Mouse (Mus musculus): ENCODE measurements around the gene Itgb1. TPM values are rescaled to one million over a fixed set of nuclear protein-coding genes. Genes with fewer than 3 reads are reported as not detected.

The Itgb1 gene
- 10 to 100 TPM; 42.7 to 45.3 TPM for total RNA-seq (2021)

- peak; percentile 86 to 87 for DNase-seq
These were observed at the start of gene Itgb1 for GRCm38 (mm10) chr8:128685507-128686428. TSS of gene Itgb1 (plus strand) at chr8:128685654.

GRCm38 (mm10) chr8:128643104-128643503, 42.4 kb upstream of the Itgb1 start:
- DNase-seq = no peak

DNA sequence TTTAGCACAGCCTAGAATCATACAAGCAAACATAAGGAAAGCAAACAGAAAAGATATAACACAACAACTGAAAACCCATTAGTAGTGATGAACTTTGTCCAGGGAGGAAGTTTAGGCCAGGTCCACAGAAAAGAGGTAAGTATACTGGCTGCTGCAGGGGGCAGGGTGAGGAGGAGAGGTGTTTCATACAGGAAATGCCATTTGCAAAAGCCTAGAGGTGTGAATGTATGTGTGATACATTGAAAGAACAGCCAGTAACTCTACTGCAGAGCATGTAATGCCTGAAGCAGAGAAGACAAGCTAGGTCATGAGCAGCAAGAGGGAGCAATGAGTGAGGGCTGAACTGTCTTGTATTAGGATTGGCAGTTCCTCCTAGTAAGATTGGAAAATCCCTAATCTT, 40.0 kb upstream of the Itgb1 start:
- no peak for DNase-seq

GRCm38 (mm10) chr8:128646456-128646855, 39.0 kb upstream of the Itgb1 start:
- no peak for DNase-seq

- no peak for DNase-seq
These were observed 37.4 kb upstream of the Itgb1 start for GRCm38 (mm10) chr8:128648071-128648470.

DNA sequence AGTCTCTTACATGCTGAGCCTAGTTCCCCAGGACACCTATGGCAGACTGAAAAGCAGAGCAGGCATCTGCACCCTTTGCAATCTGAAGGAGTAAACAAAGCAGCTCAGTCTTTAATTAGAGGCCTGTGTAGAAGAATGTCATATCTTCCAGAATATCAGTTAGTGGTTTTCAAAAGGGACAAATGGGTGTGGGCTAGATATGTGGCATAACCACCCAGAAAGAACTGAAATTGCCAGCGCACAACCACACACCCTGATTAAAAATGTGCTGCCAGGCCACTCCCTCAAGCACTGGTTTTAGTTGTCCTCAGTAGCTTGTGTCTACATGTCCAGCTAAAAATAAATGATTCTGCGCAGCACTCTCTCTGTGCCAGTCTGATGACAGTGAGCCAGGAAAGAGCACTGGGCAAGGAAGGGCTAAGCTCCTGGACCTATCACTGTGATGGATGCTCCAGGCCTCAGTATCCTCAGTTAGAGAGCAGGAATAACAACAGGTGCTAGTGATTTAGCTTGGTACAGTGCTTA, 35.1 kb upstream of the Itgb1 start:
- DNase-seq = no peak

DNA sequence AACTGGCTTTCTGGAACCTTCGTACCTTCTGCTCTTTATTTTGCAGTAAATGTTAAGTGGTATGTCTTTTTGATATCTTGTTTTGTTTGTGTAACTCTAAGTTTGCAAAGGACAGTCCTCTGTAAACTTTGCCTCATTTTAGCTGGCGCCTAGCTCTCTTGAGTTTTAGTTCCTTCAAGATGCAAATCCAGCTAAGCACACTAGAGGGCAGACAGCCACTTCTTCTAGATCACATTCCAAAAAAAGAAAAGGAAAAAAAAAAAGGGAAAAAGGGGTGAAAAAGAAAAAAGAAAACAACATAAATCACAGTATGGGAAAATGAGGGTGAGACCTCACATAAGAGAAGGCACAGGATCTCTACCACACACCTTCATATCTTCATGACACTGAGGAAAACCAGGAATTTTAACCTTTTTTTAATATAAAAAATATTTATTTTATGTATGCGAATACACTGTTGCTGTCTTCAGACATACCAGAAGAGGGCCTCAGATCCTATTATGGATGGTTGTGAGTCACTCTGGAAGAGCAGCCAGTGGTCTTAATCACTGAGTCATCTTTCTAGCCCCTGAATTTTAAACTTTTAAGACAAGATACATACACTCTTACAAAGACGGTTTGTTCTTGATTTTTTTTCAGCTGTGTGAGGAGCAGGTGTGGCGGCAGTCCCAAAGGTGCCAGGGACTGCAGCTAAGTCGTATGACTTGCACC, 32.9 kb upstream of the Itgb1 start:
- peak in 1 of 2 experiments; percentile 15 for DNase-seq

DNA sequence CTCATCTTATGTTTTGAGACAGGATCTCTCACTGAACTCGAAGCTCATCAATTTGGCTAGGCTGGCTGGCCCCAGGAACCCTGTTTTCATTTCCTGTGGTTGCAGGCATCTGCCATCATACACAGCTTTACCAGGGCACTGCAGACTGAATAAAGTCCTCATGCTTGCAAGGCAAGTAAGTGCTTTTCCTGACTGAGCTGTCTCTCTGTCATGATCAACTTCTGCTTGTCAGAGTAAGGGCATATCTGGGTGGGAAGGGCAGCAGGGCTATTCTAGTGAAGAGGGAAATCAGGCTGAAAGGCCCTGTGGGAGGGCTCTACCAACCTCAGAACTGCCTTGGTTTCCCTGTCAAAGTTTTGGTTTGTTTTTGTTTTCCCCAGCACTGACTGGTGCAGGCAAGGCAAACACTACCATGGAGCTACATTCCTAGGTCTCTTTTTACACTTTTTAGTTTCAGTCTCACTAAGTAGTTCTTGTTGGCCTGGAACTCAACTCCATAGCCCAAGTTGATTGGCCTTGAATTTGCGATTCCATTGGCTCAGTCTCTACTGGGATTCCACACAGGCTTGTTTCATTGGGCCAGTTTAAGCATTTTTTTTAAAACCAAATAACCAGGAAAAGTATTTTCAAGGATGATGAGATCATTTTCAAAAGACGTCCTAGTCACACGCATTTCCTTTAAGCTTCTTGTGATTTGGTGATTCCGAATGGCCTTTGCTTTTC, 31.7 kb upstream of the Itgb1 start:
- no peak for DNase-seq

GRCm38 (mm10) chr8:128654365-128655099, 30.9 kb upstream of the Itgb1 start:
- peak; percentile 29 for DNase-seq

DNA sequence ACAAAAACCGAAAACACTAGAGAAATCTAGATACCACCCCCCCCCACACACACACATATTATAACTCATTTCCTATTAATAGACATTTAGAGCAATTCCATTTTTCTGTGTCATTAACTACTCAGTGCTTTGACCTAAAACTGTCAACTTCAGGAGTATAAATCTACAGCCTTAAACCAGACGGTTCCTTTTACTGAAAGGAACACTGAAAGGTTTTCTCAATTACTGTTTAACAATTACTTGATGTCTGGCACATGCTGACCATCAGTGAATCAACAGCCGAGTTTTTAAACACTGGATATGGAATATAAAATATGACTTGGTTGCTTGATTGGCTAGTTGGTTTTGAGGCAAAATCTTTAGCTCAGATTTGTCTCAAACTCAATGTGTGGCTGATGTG, 23.3 kb upstream of the Itgb1 start:
- DNase-seq = no peak

- no peak for DNase-seq
These were observed 22.8 kb upstream of the Itgb1 start for GRCm38 (mm10) chr8:128662696-128663095.

- no peak for DNase-seq
These were observed 22.3 kb upstream of the Itgb1 start for GRCm38 (mm10) chr8:128663106-128663505.

DNA sequence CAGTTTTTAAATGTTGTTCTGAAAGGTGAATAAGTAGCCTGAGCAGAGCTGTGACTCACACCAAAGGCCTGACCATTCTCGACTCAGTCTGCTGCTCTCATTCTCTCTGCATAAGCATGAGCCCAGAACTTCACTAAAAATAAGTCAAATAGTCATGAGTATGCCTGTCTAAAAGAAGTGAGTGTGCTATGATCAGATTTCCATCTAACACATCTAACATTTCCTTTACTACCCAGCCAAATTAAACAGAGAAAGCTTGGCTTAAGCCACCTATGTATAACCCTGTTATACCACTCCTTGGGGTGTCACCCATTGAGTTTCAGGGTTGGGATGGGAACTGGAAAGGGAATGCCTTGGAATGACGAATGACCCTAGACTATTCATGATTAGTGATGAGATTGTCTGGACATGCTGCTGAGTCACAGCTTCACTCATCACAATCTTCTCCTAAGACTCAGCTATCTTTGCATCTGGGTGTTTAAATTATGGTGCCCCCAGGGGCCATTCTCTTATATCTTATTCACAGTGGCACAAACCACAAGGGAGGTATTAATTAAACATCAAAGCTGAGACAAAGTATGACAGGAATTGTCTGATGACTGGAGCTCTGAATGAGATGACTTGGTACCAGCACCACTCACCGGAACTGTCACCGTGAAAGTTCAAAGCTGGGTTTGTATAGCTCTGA, 18.7 kb upstream of the Itgb1 start:
- no peak for DNase-seq

DNA sequence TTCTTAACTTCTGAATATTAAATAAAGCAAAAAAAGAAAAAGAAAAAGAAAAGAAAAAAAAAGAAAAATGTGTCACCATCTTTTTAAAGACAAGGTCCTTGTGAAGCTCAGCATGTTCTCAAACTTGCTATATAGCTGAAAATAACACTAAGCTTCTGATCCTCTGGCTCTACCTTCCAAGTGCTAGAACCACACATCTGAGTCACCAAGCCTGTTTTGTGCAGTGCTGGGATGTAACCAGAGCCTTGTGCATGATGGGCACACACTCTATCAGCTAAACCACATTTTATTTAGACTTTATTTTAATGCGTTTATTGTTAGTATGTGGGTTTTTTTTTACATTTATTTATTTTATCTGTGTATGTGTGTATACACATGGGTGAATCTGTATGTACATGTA, 13.6 kb upstream of the Itgb1 start:
- DNase-seq = no peak

- DNase-seq = no peak
These were observed 13.0 kb upstream of the Itgb1 start for GRCm38 (mm10) chr8:128672441-128672840.

GRCm38 (mm10) chr8:128672950-128673349, 12.5 kb upstream of the Itgb1 start:
- DNase-seq = no peak

GRCm38 (mm10) chr8:128675848-128676629, 9.4 kb upstream of the Itgb1 start:
- DNase-seq = no peak

DNA sequence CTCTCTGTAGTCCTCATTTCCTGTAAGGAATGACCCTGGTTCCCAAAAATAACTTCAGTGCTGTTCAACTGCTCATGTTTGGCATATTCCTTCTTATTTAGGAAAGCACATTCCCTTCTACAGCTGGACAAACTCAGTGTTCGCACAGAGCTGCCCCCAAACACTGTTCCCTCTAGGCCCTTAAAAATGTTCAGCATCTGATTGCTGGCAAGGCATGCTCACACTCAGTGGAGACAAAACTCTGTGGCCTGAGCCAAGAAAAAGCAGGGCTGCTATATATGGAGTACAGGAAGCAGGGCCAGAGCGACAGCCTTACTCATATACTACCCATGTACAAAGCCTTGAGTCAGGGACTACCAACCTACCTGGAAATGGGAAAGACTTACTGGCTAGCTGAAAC, 5.5 kb upstream of the Itgb1 start:
- DNase-seq = no peak

DNA sequence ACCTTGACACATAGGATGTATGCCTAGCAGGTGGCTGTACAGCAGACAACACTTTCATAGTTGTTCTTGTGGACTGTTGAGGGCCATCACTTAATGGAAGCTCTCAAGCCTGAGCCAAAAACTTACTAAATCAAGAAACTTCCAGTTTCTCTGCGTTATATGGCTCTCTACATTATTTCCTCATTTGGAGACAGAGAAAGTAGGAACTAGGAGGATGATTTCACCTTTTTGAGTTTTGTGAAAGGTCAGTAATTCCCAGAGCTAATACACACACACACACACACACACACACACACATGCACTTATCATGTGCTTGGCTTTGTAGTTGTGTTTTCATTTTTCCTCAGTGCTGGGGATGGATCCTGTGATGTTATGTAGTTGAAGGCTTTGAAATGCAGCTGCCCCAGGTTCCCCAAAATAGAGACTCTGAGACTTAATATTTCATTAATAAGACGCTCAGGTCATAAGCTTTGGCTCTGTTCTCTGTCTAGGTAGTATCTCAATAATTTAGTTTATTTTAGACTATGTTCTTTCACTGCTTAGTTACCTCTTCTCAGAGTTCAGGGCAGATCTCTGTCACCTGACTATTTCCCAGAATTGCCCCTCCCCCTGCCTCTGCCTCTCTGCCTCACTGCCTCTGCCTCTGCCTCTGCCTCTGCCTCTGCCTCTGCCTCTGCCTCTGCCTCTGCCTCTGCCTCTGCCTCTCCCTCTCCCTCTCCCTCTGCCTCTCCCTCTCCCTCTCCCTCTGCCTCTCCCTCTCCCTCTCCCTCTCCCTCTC, 4.7 kb upstream of the Itgb1 start:
- DNase-seq = no peak

DNA sequence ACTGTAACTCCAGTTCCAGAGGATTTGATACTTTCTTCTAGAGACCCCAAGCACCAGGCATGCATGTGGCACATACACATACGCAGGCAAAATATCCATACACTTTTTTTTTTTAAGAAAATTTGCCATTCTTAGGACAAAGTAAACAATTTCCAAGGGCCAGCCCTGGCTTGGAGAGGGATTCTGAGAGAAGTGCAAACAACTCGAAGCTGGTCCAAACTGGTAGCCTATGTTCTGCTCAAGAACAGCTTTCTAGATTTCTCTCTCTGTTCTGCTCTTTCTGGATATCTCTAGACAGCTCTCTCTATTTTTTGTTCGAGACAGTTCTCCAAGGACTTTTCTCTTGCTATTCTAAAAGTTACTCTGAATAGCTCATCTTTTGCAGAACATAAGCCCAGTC, 3.5 kb upstream of the Itgb1 start:
- no peak for DNase-seq
